Comparison of ENCODE assay signal across 8 mouse cellular contexts in genomic region chr3:58690619-58691373, GRCm38 (mm10). TPM values are rescaled to one million over a fixed set of nuclear protein-coding genes. Genes with fewer than 3 reads are reported as not detected.
A peak's percentile ranks its signal among the peaks of the same experiment; 100 is the strongest.
DNase-seq lines count a peak whose midpoint lies in the region; ATAC-seq and TF ChIP-seq lines count a peak whose summit lies in the region.

No protein-coding gene starts in this region.

- no peaks in the 10 kb centered on the region for H3K36me3 ChIP-seq in hindbrain, embryonic 13.5 days

- H3K9me3 ChIP-seq in hindbrain, embryonic 13.5 days, result no peaks in the 10 kb centered on the region

- no peak for TF ChIP-seq CTCF in Patski (IDR thresholded peaks at IDR 0.05)

- DNase-seq in Patski (ENCODE audit: low read depth, low spot score), result peak; percentile 49
- DNase-seq in cerebellum, postnatal 14 days, result peak; percentile 93
- DNase-seq in frontal cortex, postnatal 14 days (ENCODE audit: low spot score in 2 of 2), result peak; percentile 43 to 51
- peak; percentile 45 to 46 for DNase-seq in layer of hippocampus, postnatal 25 days (ENCODE audit: extremely low spot score in 1 of 2, low spot score in 1 of 2)
- DNase-seq in lung, postnatal 14 days, result peak; percentile 56
- peak; percentile 57 for DNase-seq in ovary, postnatal 36 days (ENCODE audit: low spot score)
- peak; percentile 65 for DNase-seq in thymus, postnatal 14 days

- peaks cover 22% of the 10 kb centered on the region for H3K4me1 ChIP-seq in hindbrain, embryonic 13.5 days (replicated peaks)

- H3K27me3 ChIP-seq in Patski, result no peaks in the 10 kb centered on the region
- peaks cover 9% of the 10 kb centered on the region; the same call in 1 of the 2 replicates for H3K27me3 ChIP-seq in hindbrain, embryonic 13.5 days

- under 1% methylated on average over 24 of the region's 24 CpGs for WGBS in hindbrain, embryonic 13.5 days

- ATAC-seq in Patski, result peak; percentile 14
- ATAC-seq in hindbrain, embryonic 13.5 days (ENCODE audit: low FRiP score), result peak; percentile 10

- peak overlapping the region; percentile 93 for H3K9ac ChIP-seq in hindbrain, embryonic 13.5 days

- POLR2A ChIA-PET in Patski (lab: Charles Lee), result interaction anchor here (0.7 to 0.9 kb wide), 4 partner anchors 8 to 33 kb away, joined by 3 to 4 read pairs (median 4); no protein-coding TSS in a partner anchor

- in situ Hi-C loops in Patski (cut with MboI; ENCODE audit: low pct_unique_long_range_greater_than_20kb), result loop anchor here (5.0 to 25.0 kb wide), 2 partner anchors 33 to 1847 kb away; no protein-coding TSS in a partner anchor

- H3K4me2 ChIP-seq in hindbrain, embryonic 13.5 days, result peak overlapping the region; percentile 86

- H3K4me3 ChIP-seq in hindbrain, embryonic 13.5 days, result peak overlapping the region; percentile 84

- CTCF ChIA-PET in Patski (lab: Charles Lee), result interaction anchor here (1.1 to 3.9 kb wide), 6 partner anchors 12 to 90 kb away, joined by 3 to 26 read pairs (median 3); no protein-coding TSS in a partner anchor

- peak overlapping the region; percentile 92 for H3K27ac ChIP-seq in hindbrain, embryonic 13.5 days

RNA-seq across cellular contexts. Expression of gene Siah2, which starts 1.4 kb away (rescaled TPM):
- polyA plus RNA-seq in Patski (2021), result 16.0 TPM
- 8.1 and 8.3 TPM in 2 replicates for polyA plus RNA-seq in hindbrain, embryonic 13.5 days (2015; fragmentation: Nextera tagmentation; extraction: Ambion mirVana)
- 10 to 100 TPM; 16.9 to 19.0 TPM for total RNA-seq in layer of hippocampus, postnatal 25 days (2021)

RNA-seq across cellular contexts. Expression of gene Erich6, which starts 53.8 kb away (rescaled TPM):
- polyA plus RNA-seq in Patski (2021), result 0.14 TPM
- polyA plus RNA-seq in hindbrain, embryonic 13.5 days (2015; fragmentation: Nextera tagmentation; extraction: Ambion mirVana), result 0.12 and 0.14 TPM in 2 replicates
- 1 to 10 TPM; 1.0 to 1.3 TPM for total RNA-seq in layer of hippocampus, postnatal 25 days (2021)

Comparison
In these comparisons a context has a peak if more than half of its experiments do, and no peak if none do; other contexts are left out.
1. Peak in every context shown above with its lines: DNase-seq, ATAC-seq, H3K4me3 ChIP-seq and H3K27ac ChIP-seq.